ENCODE assay signal across 20 mouse cellular contexts in genomic region chr11:6479231-6479630, GRCm38 (mm10).
"Had no signal": no experiment of that assay in that cellular context is flagged by ENCODE, and none has a peak within 500 bp of the region (broad histone marks: within the 10 kb centered on the region; RNA-seq: fewer than 3 reads in every experiment).

No protein-coding gene starts in this region.

- H3K4me2 ChIP-seq: kidney, embryonic 15.5 days; liver, embryonic 13.5 days; midbrain, embryonic 12.5 days; neural tube, embryonic 13.5 days; stomach, embryonic 15.5 days had no signal

- H3K27me3 ChIP-seq: kidney, embryonic 15.5 days; liver, embryonic 13.5 days; stomach, embryonic 15.5 days had no signal

- H3K4me1 ChIP-seq: stomach, embryonic 15.5 days had no signal

- ATAC-seq: midbrain, embryonic 16.5 days had no signal

- H3K27ac ChIP-seq: kidney, embryonic 15.5 days; left cerebral cortex, adult 2 months; liver, embryonic 13.5 days; midbrain, embryonic 12.5 days; neural tube, embryonic 13.5 days; stomach, embryonic 15.5 days had no signal

- H3K36me3 ChIP-seq: kidney, embryonic 15.5 days; liver, embryonic 13.5 days; midbrain, embryonic 12.5 days; neural tube, embryonic 13.5 days; stomach, embryonic 15.5 days had no signal

- H3K9ac ChIP-seq: kidney, embryonic 15.5 days; liver, embryonic 13.5 days; midbrain, embryonic 12.5 days; neural tube, embryonic 13.5 days; stomach, embryonic 15.5 days had no signal

- H3K4me3 ChIP-seq: kidney, embryonic 15.5 days; left cerebral cortex, adult 2 months; liver, embryonic 13.5 days; midbrain, embryonic 12.5 days; myocyte; neural tube, embryonic 13.5 days; stomach, embryonic 15.5 days had no signal

- DNase-seq: kidney, postnatal 10 days; kidney, postnatal 36 days; layer of hippocampus, postnatal 36 days; liver, embryonic 13.5 days; lung, adult 2 months; lung, postnatal 14 days; lung, postnatal 4 days; retina, postnatal 1 day; right cerebral cortex, postnatal 25 days; spleen, adult 18-20 months; thymus, adult 2 months; thymus, postnatal 14 days; thymus, postnatal 4 days had no signal

- H3K9me3 ChIP-seq: kidney, embryonic 15.5 days; liver, embryonic 13.5 days; midbrain, embryonic 12.5 days; neural tube, embryonic 13.5 days; stomach, embryonic 15.5 days had no signal
